Mouse (Mus musculus) spleen, embryonic (tissue): Measurements from ENCODE around the gene Atg14.

ENCODE experiments used
- CTCF ChIA-PET: fragments of 350-600 bp; sonication (Branson Sonifier 250); formaldehyde crosslinking; loops from one replicate; lab custom pipeline; 2022; lab: Charles Lee

Atg14 gene

GRCm38 (mm10) chr14:47513606-47514005 lies 56.8 kb downstream of the Atg14 start:
- CTCF ChIA-PET, result no interaction called here

GRCm38 (mm10) chr14:47510244-47510643 lies 60.2 kb downstream of the Atg14 start:
- CTCF ChIA-PET, result no interaction called here

- CTCF ChIA-PET, result interaction anchor here (1.2 kb wide), 1 partner anchor 19 kb away, joined by 3 read pairs; no protein-coding TSS in a partner anchor
Measured at GRCm38 (mm10) chr14:47508035-47508434, 62.4 kb downstream of the Atg14 start.

- CTCF ChIA-PET, result no interaction called here
Measured at GRCm38 (mm10) chr14:47506676-47507075, 63.8 kb downstream of the Atg14 start.

GRCm38 (mm10) chr14:47504036-47504435 lies 66.4 kb downstream of the Atg14 start:
- CTCF ChIA-PET, result no interaction called here

DNA sequence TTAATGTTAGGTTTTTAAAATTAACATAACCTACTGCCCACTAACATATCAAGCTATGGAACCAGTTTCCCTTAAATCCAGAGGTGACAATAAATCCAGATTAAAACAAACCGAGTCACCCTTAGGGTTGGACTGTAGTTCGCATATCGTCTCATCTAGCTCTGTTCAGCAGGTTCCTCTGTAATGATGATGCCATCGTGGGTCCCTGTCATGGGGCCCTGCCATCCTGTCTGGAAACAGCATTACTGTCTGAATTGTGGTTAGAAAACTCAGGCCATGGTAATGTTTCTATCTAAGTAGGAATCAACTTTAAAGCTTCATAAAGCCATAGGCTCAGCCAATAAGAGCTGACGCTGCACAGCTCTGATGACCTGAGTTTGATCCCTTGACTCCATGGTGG lies 71.8 kb downstream of the Atg14 start:
- CTCF ChIA-PET, result no interaction called here

- CTCF ChIA-PET, result no interaction called here
Measured at GRCm38 (mm10) chr14:47497166-47497565, 73.3 kb downstream of the Atg14 start.

GRCm38 (mm10) chr14:47495951-47496350 lies 74.5 kb downstream of the Atg14 start:
- CTCF ChIA-PET, result no interaction called here

GRCm38 (mm10) chr14:47493592-47494361 lies 76.7 kb downstream of the Atg14 start:
- CTCF ChIA-PET, result interaction anchor here (0.6 kb wide), 1 partner anchor 20 kb away, joined by 9 read pairs; no protein-coding TSS in a partner anchor
